Mouse (Mus musculus) adrenal gland (tissue): ENCODE data around the gene Fggy.

ENCODE experiments used
- intact Hi-C: fragments of 180-260 bp; cut with DNase I; formaldehyde crosslinking; loops from one replicate; pipeline ENCODE4 v1.15.1; 2025

The Fggy gene

GRCm38 (mm10) chr4:95847664-95848063 is 290.4 kb downstream of the Fggy start:
- intact Hi-C loops: no loop called here

GRCm38 (mm10) chr4:95849497-95849896 is 292.2 kb downstream of the Fggy start:
- intact Hi-C loops: no loop called here

GRCm38 (mm10) chr4:95850044-95850739 is 292.9 kb downstream of the Fggy start:
- intact Hi-C loops: no loop called here

- intact Hi-C loops: no loop called here
These were observed 294.9 kb downstream of the Fggy start for GRCm38 (mm10) chr4:95852257-95852656.

GRCm38 (mm10) chr4:95856008-95856407 is 298.7 kb downstream of the Fggy start:
- intact Hi-C loops: no loop called here

- intact Hi-C loops: loop anchor here (10.0 kb wide), 1 partner anchor 696 kb away; no protein-coding TSS in a partner anchor
These were observed 303.3 kb downstream of the Fggy start for GRCm38 (mm10) chr4:95860601-95861000.

- intact Hi-C loops: loop anchor here (10.0 kb wide), 1 partner anchor 696 kb away; no protein-coding TSS in a partner anchor
These were observed 303.8 kb downstream of the Fggy start for GRCm38 (mm10) chr4:95861074-95861473.

- intact Hi-C loops: loop anchor here (10.0 kb wide), 1 partner anchor 697 kb away; no protein-coding TSS in a partner anchor
These were observed 304.4 kb downstream of the Fggy start for GRCm38 (mm10) chr4:95861741-95862155.

GRCm38 (mm10) chr4:95862276-95862675 is 305.0 kb downstream of the Fggy start:
- intact Hi-C loops: loop anchor here (10.0 kb wide), 1 partner anchor 697 kb away; no protein-coding TSS in a partner anchor

GRCm38 (mm10) chr4:95862781-95863499 is 305.6 kb downstream of the Fggy start:
- intact Hi-C loops: loop anchor here (10.0 kb wide), 1 partner anchor 698 kb away; no protein-coding TSS in a partner anchor

- intact Hi-C loops: loop anchor here (10.0 kb wide), 1 partner anchor 699 kb away; no protein-coding TSS in a partner anchor
These were observed 306.1 kb downstream of the Fggy start for GRCm38 (mm10) chr4:95863500-95863803.

GRCm38 (mm10) chr4:95865251-95865650 is 307.9 kb downstream of the Fggy start:
- intact Hi-C loops: loop anchor here (5.0 to 10.0 kb wide), 2 partner anchors 118 to 700 kb away; no protein-coding TSS in a partner anchor

- intact Hi-C loops: loop anchor here (5.0 to 10.0 kb wide), 2 partner anchors 119 to 701 kb away; no protein-coding TSS in a partner anchor
These were observed 308.6 kb downstream of the Fggy start for GRCm38 (mm10) chr4:95865882-95866281.

- intact Hi-C loops: loop anchor here (5.0 to 10.0 kb wide), 2 partner anchors 120 to 702 kb away; no protein-coding TSS in a partner anchor
These were observed 309.8 kb downstream of the Fggy start for GRCm38 (mm10) chr4:95867103-95867502.

- intact Hi-C loops: loop anchor here (5.0 to 10.0 kb wide), 2 partner anchors 121 to 704 kb away; no protein-coding TSS in a partner anchor
These were observed 311.0 kb downstream of the Fggy start for GRCm38 (mm10) chr4:95868348-95868747.

- intact Hi-C loops: loop anchor here (2.0 to 10.0 kb wide), 4 partner anchors 227 to 863 kb away; partner anchors contain the start of gene Jun
These were observed 314.0 kb downstream of the Fggy start for GRCm38 (mm10) chr4:95871216-95871881.

- intact Hi-C loops: loop anchor here (10.0 kb wide), 1 partner anchor 231 kb away; no protein-coding TSS in a partner anchor
These were observed 318.6 kb downstream of the Fggy start for GRCm38 (mm10) chr4:95875896-95876295.

GRCm38 (mm10) chr4:95877436-95877835 is 320.1 kb downstream of the Fggy start:
- intact Hi-C loops: loop anchor here (10.0 kb wide), 1 partner anchor 233 kb away; no protein-coding TSS in a partner anchor

GRCm38 (mm10) chr4:95881751-95882350 is 324.5 kb downstream of the Fggy start:
- intact Hi-C loops: no loop called here

- intact Hi-C loops: no loop called here
These were observed 327.2 kb downstream of the Fggy start for GRCm38 (mm10) chr4:95884184-95885145.
